In the genomic region with DNA sequence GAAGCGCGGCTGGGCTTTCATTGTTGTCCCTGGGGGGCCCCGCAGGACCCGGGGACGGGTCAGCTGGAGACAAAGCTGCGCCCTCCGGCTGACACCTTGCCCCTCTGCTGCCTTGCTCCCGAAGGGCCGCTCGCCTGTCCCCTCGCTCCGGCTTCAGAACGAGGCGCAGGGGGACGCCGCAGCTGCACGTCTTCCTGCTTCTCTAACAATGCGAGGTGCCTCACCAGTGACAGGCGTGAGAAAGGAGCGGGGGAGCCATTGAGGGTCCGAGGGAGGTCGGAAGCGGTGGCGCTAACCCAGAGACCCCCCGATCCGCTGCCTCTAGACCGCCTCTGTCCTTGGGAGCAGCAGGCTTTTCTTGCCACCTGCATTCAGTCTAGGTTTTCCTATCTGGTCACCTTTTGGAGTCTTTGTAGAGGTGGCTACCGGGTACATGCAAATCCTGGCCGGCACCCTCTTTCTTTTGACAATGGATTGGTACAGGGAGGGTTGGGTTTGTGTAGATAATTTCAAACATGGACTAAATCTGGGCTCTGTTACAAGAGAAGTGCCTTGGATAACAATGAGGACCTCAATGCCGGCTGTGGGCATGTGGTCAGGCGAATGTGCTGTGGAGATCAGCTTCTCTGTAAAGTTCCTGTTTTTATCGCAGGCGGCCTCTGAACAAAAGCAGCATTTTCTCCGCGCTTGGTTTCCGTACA, we compare ENCODE assay signal across 8 mouse cellular contexts. TPM values are rescaled to one million over a fixed set of nuclear protein-coding genes. Genes with fewer than 3 reads are reported as not detected.
DNase-seq lines count a peak whose midpoint lies in the region; TF ChIP-seq lines count a peak whose summit lies in the region.

No protein-coding gene starts in this region.

- TF ChIP-seq POLR2A in spleen, adult 2 months (IDR thresholded peaks at IDR 0.05; ENCODE audit: low read depth, low read length), result no peak

- H3K27me3 ChIP-seq in limb, embryonic 10.5 days (ENCODE audit: low read depth, poor library complexity, severe bottlenecking), result peaks cover 4% of the 10 kb centered on the region; the same call in 1 of the 2 replicates
- peaks cover 8% of the 10 kb centered on the region for H3K27me3 ChIP-seq in midbrain, embryonic 10.5 days (ENCODE audit: low read depth, poor library complexity, severe bottlenecking)
- no peaks in the 10 kb centered on the region for H3K27me3 ChIP-seq in spleen, adult 2 months (ENCODE audit: control insufficient read depth, insufficient read depth, low read length)

- peak overlapping the region; percentile 97 for H3K4me3 ChIP-seq in limb, embryonic 10.5 days
- H3K4me3 ChIP-seq in midbrain, embryonic 10.5 days, result peak overlapping the region; percentile 89
- H3K4me3 ChIP-seq in spleen, adult 2 months (ENCODE audit: extremely low read depth, insufficient read depth, insufficient read length), result peak overlapping the region; percentile 70

- H3K4me1 ChIP-seq in limb, embryonic 10.5 days, result peaks cover 27% of the 10 kb centered on the region
- H3K4me1 ChIP-seq in midbrain, embryonic 10.5 days, result peaks cover 27% of the 10 kb centered on the region
- peaks cover 12% of the 10 kb centered on the region for H3K4me1 ChIP-seq in spleen, adult 2 months (ENCODE audit: control insufficient read depth, insufficient read depth, insufficient read length)

- under 1% methylated on average over 36 of the region's 36 CpGs for WGBS in limb, embryonic 10.5 days
- WGBS in midbrain, embryonic 10.5 days, result under 1% methylated on average over 36 of the region's 36 CpGs
- WGBS in spleen, adult 2 months, result 1% methylated on average over 36 of the region's 36 CpGs

- H3K36me3 ChIP-seq in limb, embryonic 10.5 days, result peaks cover 8% of the 10 kb centered on the region; the same call in 1 of the 2 replicates
- peaks cover 11% of the 10 kb centered on the region for H3K36me3 ChIP-seq in midbrain, embryonic 10.5 days
- no peaks in the 10 kb centered on the region for H3K36me3 ChIP-seq in spleen, adult 2 months (ENCODE audit: control insufficient read depth, insufficient read depth, low read length)

- TF ChIP-seq CTCF in spleen, adult 2 months (IDR thresholded peaks at IDR 0.05; ENCODE audit: extremely low read depth, insufficient read depth, insufficient read length, insufficient replicate concordance), result no peak

- DNase-seq in left cerebral cortex, adult 18-20 months (ENCODE audit: low spot score in 2 of 2), result peak; percentile 39 to 56
- DNase-seq in left cerebral cortex, adult 11 months (ENCODE audit: low spot score), result no peak
- DNase-seq in cerebellum, postnatal 25 days, result peak; percentile 53 to 71
- peak; percentile 55 for DNase-seq in gastrocnemius, postnatal 10 days
- DNase-seq in induced T-regulatory cell, adult 2 months (ENCODE audit: low read depth), result peak; percentile 73
- peak; percentile 83 for DNase-seq in limb, embryonic 10.5 days (ENCODE audit: low spot score)
- peak; percentile 85 for DNase-seq in midbrain, embryonic 10.5 days (ENCODE audit: low spot score)
- DNase-seq in spleen, adult 2 months (ENCODE audit: low read depth in 1 of 2, low spot score in 2 of 2), result peak; percentile 27 to 54

- H3K9me3 ChIP-seq in limb, embryonic 10.5 days (replicated peaks), result no peaks in the 10 kb centered on the region
- H3K9me3 ChIP-seq in midbrain, embryonic 10.5 days (replicated peaks), result no peaks in the 10 kb centered on the region

- H3K27ac ChIP-seq in limb, embryonic 10.5 days, result peak overlapping the region; percentile 100
- H3K27ac ChIP-seq in midbrain, embryonic 10.5 days (replicated peaks), result peak overlapping the region; percentile 100
- H3K27ac ChIP-seq in spleen, adult 2 months (ENCODE audit: insufficient read depth, low read length), result peak overlapping the region; percentile 95

RNA-seq across cellular contexts. Expression of gene Dip2b, which starts 0.7 kb away (rescaled TPM):
- total RNA-seq in left cerebral cortex, adult 18-20 months (2021), result 10 to 100 TPM; 59.9 to 63.5 TPM
- 10 to 100 TPM; 17.5 to 19.3 TPM for total RNA-seq in gastrocnemius, postnatal 10 days (2021)
- polyA plus RNA-seq in limb, embryonic 10.5 days (2016; fragmentation: Nextera tagmentation; extraction: Ambion mirVana), result 13.6 and 16.4 TPM in 2 replicates
- polyA plus RNA-seq in midbrain, embryonic 10.5 days (2016; fragmentation: Nextera tagmentation; extraction: Ambion mirVana), result 16.4 and 18.8 TPM in 2 replicates
- polyA plus RNA-seq in spleen, adult 2 months (2012; rRNA removed), result 12.2 and 13.6 TPM in 2 replicates
